Mouse (Mus musculus): ENCODE data around the gene Bpifb6. TPM values are rescaled to one million over a fixed set of nuclear protein-coding genes. Genes with fewer than 3 reads are reported as not detected.

The Bpifb6 gene
- polyA plus RNA-seq, 1 experiment from 2014 or later = not detected

DNA sequence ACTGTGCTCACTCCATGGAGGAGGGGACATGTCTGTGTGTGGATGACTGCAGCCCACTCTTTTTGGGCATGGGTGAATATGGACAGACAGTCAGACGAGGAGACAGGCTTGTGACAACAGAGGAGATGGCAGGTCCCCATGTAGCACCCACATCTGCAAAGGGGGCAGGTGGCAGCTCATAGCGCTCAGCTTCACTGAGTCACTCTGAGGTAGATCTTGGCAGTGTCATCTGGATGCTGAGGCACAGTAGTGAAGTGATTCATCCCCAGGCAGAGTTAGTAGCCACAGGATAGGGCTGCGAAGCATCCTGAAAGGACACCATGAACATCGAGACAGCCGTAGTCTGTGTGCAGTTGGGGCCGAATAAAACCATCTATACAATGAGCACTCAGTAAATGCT lies 21.1 kb downstream of the Bpifb6 start:
- 78% methylated on average over 6 of the region's 6 CpGs for WGBS
- Histone ChIP-seq H3K4me1 (replicated peaks; ENCODE audit: control insufficient read depth, insufficient read depth, low read length) (no peaks in the 10 kb centered on the region), H3K27me3 (replicated peaks; ENCODE audit: control insufficient read depth, insufficient read depth, low read length) (no peaks in the 10 kb centered on the region), H3K27ac (ENCODE audit: low read depth, low read length) (no peak overlapping the region), H3K9ac (ENCODE audit: low read depth, low read length) (no peak overlapping the region), H3K9me3 (ENCODE audit: control insufficient read depth) (no peaks in the 10 kb centered on the region), H3K4me2 (replicated peaks; ENCODE audit: low read depth) (no peak overlapping the region), H3K4me3 (ENCODE audit: low read depth, low read length) (no peak overlapping the region), H3K36me3 (ENCODE audit: control insufficient read depth, insufficient read depth) (no peaks in the 10 kb centered on the region)
- no peak for ATAC-seq
- no peak for TF ChIP-seq CTCF (IDR thresholded peaks at IDR 0.05; ENCODE audit: low read depth)

DNA sequence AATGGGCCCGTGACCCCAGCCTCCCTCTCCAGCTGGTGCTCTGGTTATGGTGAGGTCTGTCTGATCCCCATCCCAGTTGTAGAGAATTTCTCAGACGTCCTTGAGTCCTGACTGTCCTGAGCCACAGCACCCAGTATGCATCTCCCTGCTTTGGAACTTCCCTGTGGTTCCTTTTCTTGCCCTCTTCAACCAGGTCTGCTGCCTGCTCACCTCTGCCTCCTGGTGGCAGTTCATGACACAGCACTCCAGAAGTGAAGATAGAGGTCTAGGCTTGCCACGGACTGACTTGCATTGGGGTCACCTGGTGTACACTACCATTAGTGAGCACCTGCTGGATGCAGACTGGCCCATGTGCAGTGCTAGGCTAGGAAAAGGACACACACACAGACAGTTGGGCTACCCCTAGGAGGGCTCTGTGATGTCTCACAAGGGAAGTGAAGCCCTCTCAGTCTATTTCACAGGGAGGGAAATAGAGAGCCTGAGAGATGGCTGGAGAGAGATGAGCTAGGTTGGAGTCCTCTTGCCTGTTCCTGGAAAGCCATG lies 29.8 kb downstream of the Bpifb6 start:
- 44% methylated on average over 3 of the region's 3 CpGs for WGBS
- Histone ChIP-seq H3K27me3 (replicated peaks; ENCODE audit: control insufficient read depth, insufficient read depth, low read length) (no peaks in the 10 kb centered on the region), H3K9ac (ENCODE audit: low read depth, low read length) (no peak overlapping the region), H3K4me2 (replicated peaks; ENCODE audit: low read depth) (no peak overlapping the region), H3K4me1 (replicated peaks; ENCODE audit: control insufficient read depth, insufficient read depth, low read length) (no peaks in the 10 kb centered on the region), H3K4me3 (ENCODE audit: low read depth, low read length) (no peak overlapping the region), H3K27ac (ENCODE audit: low read depth, low read length) (no peak overlapping the region), H3K36me3 (ENCODE audit: control insufficient read depth, insufficient read depth) (no peaks in the 10 kb centered on the region), H3K9me3 (ENCODE audit: control insufficient read depth) (no peaks in the 10 kb centered on the region)
- peak; percentile 95 for TF ChIP-seq CTCF (IDR thresholded peaks at IDR 0.05; ENCODE audit: low read depth)
- ATAC-seq = no peak

DNA sequence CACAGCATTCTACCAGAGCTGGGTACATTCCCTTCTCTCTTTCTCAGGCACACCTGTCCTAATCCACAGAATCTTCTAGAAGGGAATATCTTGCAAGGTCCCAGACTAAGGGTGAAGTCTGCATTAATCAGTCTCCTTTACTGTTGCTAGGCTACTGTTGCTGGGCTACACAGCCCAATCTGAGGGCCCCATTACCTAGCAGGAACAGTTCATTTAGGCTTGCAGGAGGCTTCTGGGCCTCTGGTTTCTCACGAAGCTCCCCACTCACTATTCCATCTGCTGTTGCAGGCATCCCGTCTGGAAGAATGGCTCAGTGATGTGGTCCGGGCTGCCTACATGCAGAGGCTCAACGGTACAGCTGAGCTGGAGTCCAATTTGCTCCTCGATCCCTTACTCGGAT lies 30.9 kb downstream of the Bpifb6 start:
- Histone ChIP-seq H3K4me1 (replicated peaks; ENCODE audit: control insufficient read depth, insufficient read depth, low read length) (no peaks in the 10 kb centered on the region), H3K9ac (ENCODE audit: low read depth, low read length) (no peak overlapping the region), H3K27me3 (replicated peaks; ENCODE audit: control insufficient read depth, insufficient read depth, low read length) (no peaks in the 10 kb centered on the region), H3K4me2 (replicated peaks; ENCODE audit: low read depth) (no peak overlapping the region), H3K9me3 (ENCODE audit: control insufficient read depth) (no peaks in the 10 kb centered on the region), H3K36me3 (ENCODE audit: control insufficient read depth, insufficient read depth) (no peaks in the 10 kb centered on the region), H3K27ac (ENCODE audit: low read depth, low read length) (no peak overlapping the region), H3K4me3 (ENCODE audit: low read depth, low read length) (no peak overlapping the region)
- no peak for ATAC-seq
- 72% methylated on average over 6 of the region's 6 CpGs for WGBS
- no peak for TF ChIP-seq CTCF (IDR thresholded peaks at IDR 0.05; ENCODE audit: low read depth)

DNA sequence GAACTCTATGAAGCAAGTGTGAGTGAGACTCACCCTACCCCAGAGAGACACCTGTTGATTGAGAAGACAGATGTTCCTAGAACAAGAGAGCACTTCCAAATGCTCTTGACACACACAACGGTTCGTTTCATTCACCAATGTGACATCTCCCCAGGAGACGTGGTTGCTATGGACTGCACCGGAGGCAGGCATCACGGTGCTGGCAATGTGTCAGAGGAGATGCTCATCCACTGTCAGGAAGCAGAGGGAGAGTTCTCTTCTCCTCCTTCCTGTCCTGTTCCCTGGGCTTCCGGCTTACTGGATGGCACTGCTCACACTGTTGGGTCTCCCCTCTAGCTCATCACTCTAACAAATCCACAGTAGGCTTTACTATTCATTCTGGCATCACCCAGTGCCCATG lies 33.1 kb downstream of the Bpifb6 start:
- Histone ChIP-seq H3K4me3 (ENCODE audit: low read depth, low read length) (no peak overlapping the region), H3K9ac (ENCODE audit: low read depth, low read length) (no peak overlapping the region), H3K9me3 (ENCODE audit: control insufficient read depth) (no peaks in the 10 kb centered on the region), H3K27ac (ENCODE audit: low read depth, low read length) (no peak overlapping the region), H3K27me3 (replicated peaks; ENCODE audit: control insufficient read depth, insufficient read depth, low read length) (no peaks in the 10 kb centered on the region), H3K36me3 (ENCODE audit: control insufficient read depth, insufficient read depth) (no peaks in the 10 kb centered on the region), H3K4me2 (replicated peaks; ENCODE audit: low read depth) (no peak overlapping the region), H3K4me1 (replicated peaks; ENCODE audit: control insufficient read depth, insufficient read depth, low read length) (no peaks in the 10 kb centered on the region)
- WGBS = 82% methylated on average over 6 of the region's 6 CpGs
- ATAC-seq = no peak
- TF ChIP-seq CTCF (IDR thresholded peaks at IDR 0.05; ENCODE audit: low read depth) = no peak

DNA sequence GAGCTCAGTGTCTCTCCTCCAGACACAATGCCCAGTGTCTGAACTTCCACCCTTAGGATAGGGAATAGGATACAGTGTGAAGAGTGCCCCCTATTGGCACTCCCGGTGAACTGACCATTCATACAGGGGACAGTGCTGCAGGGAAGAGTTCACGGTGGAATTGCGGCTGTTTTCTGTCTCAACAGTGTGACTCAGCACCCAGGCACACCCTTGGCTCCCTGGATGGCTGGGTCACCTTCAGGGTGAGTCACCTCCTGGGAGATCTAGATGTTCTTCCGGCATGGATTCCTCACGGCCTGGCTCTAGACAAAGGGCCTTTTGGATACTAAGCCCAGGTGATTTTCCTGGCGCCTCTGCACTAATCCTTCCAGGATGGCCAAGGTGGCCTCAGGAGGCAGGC lies 35.2 kb downstream of the Bpifb6 start:
- Histone ChIP-seq H3K9me3 (ENCODE audit: control insufficient read depth) (no peaks in the 10 kb centered on the region), H3K4me1 (replicated peaks; ENCODE audit: control insufficient read depth, insufficient read depth, low read length) (no peaks in the 10 kb centered on the region), H3K27ac (ENCODE audit: low read depth, low read length) (no peak overlapping the region), H3K27me3 (replicated peaks; ENCODE audit: control insufficient read depth, insufficient read depth, low read length) (no peaks in the 10 kb centered on the region), H3K4me3 (ENCODE audit: low read depth, low read length) (no peak overlapping the region), H3K4me2 (replicated peaks; ENCODE audit: low read depth) (no peak overlapping the region), H3K36me3 (ENCODE audit: control insufficient read depth, insufficient read depth) (no peaks in the 10 kb centered on the region), H3K9ac (ENCODE audit: low read depth, low read length) (no peak overlapping the region)
- ATAC-seq = no peak
- no peak for TF ChIP-seq CTCF (IDR thresholded peaks at IDR 0.05; ENCODE audit: low read depth)
- WGBS = 80% methylated on average over 6 of the region's 6 CpGs

DNA sequence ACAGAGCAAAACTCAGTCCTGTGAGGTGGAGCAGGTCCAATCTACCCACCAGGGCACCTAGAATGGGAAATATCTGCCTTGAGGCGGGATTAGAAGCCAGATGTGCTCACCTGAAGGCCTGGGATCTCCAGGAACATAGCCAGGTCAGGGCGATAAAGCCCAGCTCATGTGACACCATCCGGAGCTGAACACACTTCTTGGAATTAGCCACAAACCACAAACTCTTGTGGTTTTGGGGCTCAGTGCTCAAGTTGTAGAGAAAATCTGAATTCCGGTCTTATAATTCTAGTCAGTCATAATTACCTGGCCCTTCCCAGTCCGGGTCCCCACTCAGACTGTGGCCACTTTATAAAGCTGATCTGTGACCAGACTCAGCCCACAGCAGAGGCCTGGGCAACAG lies 37.7 kb downstream of the Bpifb6 start, which contains the start of gene Bpifb4:
TSS of gene Bpifb4 (plus strand) at position 370 of the 400 bp plus-strand sequence.
- Histone ChIP-seq H3K4me2 (replicated peaks; ENCODE audit: low read depth) (no peak within 1 kb of the TSS), H3K4me3 (ENCODE audit: low read depth, low read length) (no peak within 1 kb of the TSS), H3K4me1 (replicated peaks; ENCODE audit: control insufficient read depth, insufficient read depth, low read length) (no peaks in the 10 kb centered on the region), H3K36me3 (ENCODE audit: control insufficient read depth, insufficient read depth) (no peaks in the 10 kb centered on the region), H3K9me3 (ENCODE audit: control insufficient read depth) (no peaks in the 10 kb centered on the region), H3K27me3 (replicated peaks; ENCODE audit: control insufficient read depth, insufficient read depth, low read length) (no peaks in the 10 kb centered on the region), H3K9ac (ENCODE audit: low read depth, low read length) (no peak within 1 kb of the TSS), H3K27ac (ENCODE audit: low read depth, low read length) (no peak within 1 kb of the TSS)
- ATAC-seq = no peak
- 76% methylated on average over 5 of the region's 5 CpGs for WGBS
- TF ChIP-seq CTCF (IDR thresholded peaks at IDR 0.05; ENCODE audit: low read depth) = no peak

DNA sequence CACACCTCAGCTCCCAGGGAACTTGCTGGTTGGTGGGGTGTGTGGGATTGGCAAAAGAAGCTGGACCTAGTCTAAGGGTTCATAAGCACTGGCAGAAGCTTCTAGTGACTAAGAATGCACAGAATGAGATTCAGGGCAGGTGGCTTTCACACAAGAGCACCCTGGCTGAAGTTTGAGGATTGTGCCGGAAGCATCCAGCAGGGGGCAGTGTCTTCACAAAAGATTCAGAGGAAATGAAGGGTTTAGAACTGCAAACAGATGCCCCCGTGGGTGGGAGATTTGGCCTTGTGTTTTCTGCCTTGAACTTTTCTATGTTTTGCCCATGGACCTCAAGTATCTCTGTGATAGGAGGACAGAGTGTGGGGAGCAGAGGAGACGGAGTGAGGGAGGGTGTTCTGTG lies 43.3 kb downstream of the Bpifb6 start:
- no peak overlapping the region for H3K27ac ChIP-seq (ENCODE audit: low read depth, low read length)
- no peak overlapping the region for H3K4me2 ChIP-seq (replicated peaks; ENCODE audit: low read depth)
- no peaks in the 10 kb centered on the region for H3K36me3 ChIP-seq (ENCODE audit: control insufficient read depth, insufficient read depth)
- no peak overlapping the region for H3K4me3 ChIP-seq (ENCODE audit: low read depth, low read length)
- H3K9ac ChIP-seq (ENCODE audit: low read depth, low read length) = no peak overlapping the region
- WGBS = 35% methylated on average over 3 of the region's 3 CpGs
- TF ChIP-seq CTCF (IDR thresholded peaks at IDR 0.05; ENCODE audit: low read depth) = peak; percentile 78
- H3K9me3 ChIP-seq (ENCODE audit: control insufficient read depth) = no peaks in the 10 kb centered on the region
- H3K4me1 ChIP-seq (replicated peaks; ENCODE audit: control insufficient read depth, insufficient read depth, low read length) = no peaks in the 10 kb centered on the region
- H3K27me3 ChIP-seq (replicated peaks; ENCODE audit: control insufficient read depth, insufficient read depth, low read length) = 0 out of 2 replicates have a peak, but pooled peaks cover 3% of the 10 kb centered on the region
- ATAC-seq = no peak
